Mouse (Mus musculus) forebrain, embryonic 10.5 days (tissue): ENCODE measurements around the gene Ercc6l2. TPM values are rescaled to one million over a fixed set of nuclear protein-coding genes. Genes with fewer than 3 reads are reported as not detected.

ENCODE experiments used
- DNase-seq: peaks from one replicate; pipeline ENCODE4 v3.0.0-alpha.2; 2017; ENCODE audit warnings: low spot score; ENCODE audit errors: extremely low spot score
- H3K27ac ChIP-seq: fragments of 300-500 bp; sonication (generic); 2 replicates; pipeline ENCODE4 v1.5.1; 2016; ENCODE audit warnings: mild to moderate bottlenecking
- H3K27me3 ChIP-seq: fragments of 300-500 bp; sonication (generic); 2 replicates; pipeline ENCODE4 v1.6.1; 2016; ENCODE audit warnings: mild to moderate bottlenecking; ENCODE audit not compliant: poor library complexity, severe bottlenecking
- H3K36me3 ChIP-seq: fragments of 300-500 bp; sonication (generic); replicated peaks from 2 replicates; pipeline ENCODE4 v1.6.1; 2016; ENCODE audit warnings: mild to moderate bottlenecking, moderate library complexity
- H3K4me1 ChIP-seq: fragments of 300-500 bp; sonication (generic); 2 replicates; pipeline ENCODE4 v1.6.1; 2016
- H3K4me3 ChIP-seq: fragments of 300-500 bp; sonication (generic); 2 replicates; pipeline ENCODE4 v1.5.1; 2016; ENCODE audit warnings: mild to moderate bottlenecking, moderate library complexity
- H3K9me3 ChIP-seq: fragments of 300-500 bp; sonication (generic); 2 replicates; pipeline ENCODE4 v1.6.1; 2016; ENCODE audit warnings: mild to moderate bottlenecking, moderate library complexity
- WGBS: fragments of 180-500 bp; shearing (Covaris S2); methylation state at CpG from one replicate; pipeline ENCODE4 v1.1.7; 2016; 5-methylcytosine and 5-hydroxymethylcytosine counted together
- polyA plus RNA-seq: library from polyadenylated mRNA; unstranded; fragments of >200 nt; fragmentation: Nextera tagmentation; extraction: Ambion mirVana; gene quantifications from 2 replicates; pipeline ENCODE4 v1.2.1, GENCODE M21; 2016

Gene Ercc6l2
- polyA plus RNA-seq, result 22.3 and 25.5 TPM in 2 replicates

GRCm38 (mm10) chr13:63814746-63815681, at the start of gene Ercc6l2:
Ercc6l2 (plus strand) TSS chr13:63815240.
- Histone ChIP-seq H3K4me1 (peaks cover 40% of the 10 kb centered on the region), H3K4me3 (peak within 1 kb of the TSS; percentile 75), H3K36me3 (no peaks in the 10 kb centered on the region), H3K9me3 (no peaks in the 10 kb centered on the region), H3K27ac (peak within 1 kb of the TSS; percentile 98), H3K27me3 (no peaks in the 10 kb centered on the region)
- under 1% methylated on average over 87 of the region's 87 CpGs for WGBS
- peak; percentile 99 for DNase-seq

- 67% methylated on average over 11 of the region's 11 CpGs for WGBS
- Histone ChIP-seq H3K4me1 (no peaks in the 10 kb centered on the region), H3K27me3 (no peaks in the 10 kb centered on the region), H3K27ac (no peak overlapping the region), H3K36me3 (no peaks in the 10 kb centered on the region), H3K9me3 (no peaks in the 10 kb centered on the region), H3K4me3 (no peak overlapping the region)
- DNase-seq, result no peak
These were observed 49.0 kb upstream of the Ercc6l2 start for GRCm38 (mm10) chr13:63766065-63766464.

DNA sequence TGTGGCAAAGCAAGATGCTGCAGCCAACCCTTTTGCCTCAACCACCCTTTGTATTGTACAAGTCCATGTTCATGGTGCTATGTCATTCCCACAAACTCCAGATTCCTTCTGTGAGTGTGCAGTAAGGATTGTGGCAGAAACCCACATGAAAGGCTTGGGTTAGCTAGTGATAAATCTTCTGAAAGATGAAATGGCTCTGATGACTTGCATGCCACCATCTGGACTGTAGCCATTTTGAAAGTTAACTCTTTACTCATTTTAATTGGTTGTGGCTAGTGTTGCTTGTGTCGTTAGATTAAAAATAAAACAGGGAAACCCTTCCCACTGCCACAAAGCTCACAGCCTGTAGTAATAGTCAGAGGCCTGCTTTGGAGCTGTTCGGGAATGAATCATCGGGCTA, 44.0 kb upstream of the Ercc6l2 start:
- H3K27me3 ChIP-seq, result no peaks in the 10 kb centered on the region

DNA sequence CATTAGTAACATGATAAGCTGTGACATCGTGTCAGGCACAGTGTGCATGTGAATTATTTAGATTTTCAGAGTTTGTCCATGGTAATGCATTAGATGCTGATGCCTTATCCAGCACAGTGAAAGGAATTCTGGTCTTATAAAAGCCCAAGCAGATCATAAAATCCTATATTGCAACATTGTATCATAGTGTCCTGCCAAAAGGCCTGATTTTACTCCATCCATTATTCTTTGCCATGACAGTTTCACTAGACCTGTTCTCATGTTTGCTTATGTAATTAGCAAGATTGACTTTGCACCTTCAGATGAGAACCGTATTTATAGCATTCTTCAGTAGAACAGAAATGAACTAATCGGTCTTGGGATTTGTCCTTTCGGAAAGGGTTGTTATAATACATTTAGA, 36.1 kb upstream of the Ercc6l2 start:
- 92% methylated on average over 4 of the region's 4 CpGs for WGBS
- no peaks in the 10 kb centered on the region for H3K27me3 ChIP-seq
- no peaks in the 10 kb centered on the region for H3K36me3 ChIP-seq
- DNase-seq, result no peak
- no peak overlapping the region for H3K4me3 ChIP-seq
- H3K4me1 ChIP-seq, result no peaks in the 10 kb centered on the region
- no peak overlapping the region for H3K27ac ChIP-seq
- H3K9me3 ChIP-seq, result no peaks in the 10 kb centered on the region

More for the DNA sequence above, 44.0 kb upstream of the Ercc6l2 start:
- no peak overlapping the region for H3K4me3 ChIP-seq
- H3K9me3 ChIP-seq, result no peaks in the 10 kb centered on the region
- no peak for DNase-seq
- WGBS, result 95% methylated on average over 3 of the region's 3 CpGs
- no peaks in the 10 kb centered on the region for H3K36me3 ChIP-seq
- no peaks in the 10 kb centered on the region for H3K4me1 ChIP-seq
- H3K27ac ChIP-seq, result no peak overlapping the region

- no peak for DNase-seq
- H3K27ac ChIP-seq, result no peak overlapping the region
- WGBS, result 90% methylated on average over 2 of the region's 2 CpGs
These were observed 35.4 kb upstream of the Ercc6l2 start for GRCm38 (mm10) chr13:63779376-63780291.

GRCm38 (mm10) chr13:63792234-63792831, 22.7 kb upstream of the Ercc6l2 start:
- H3K27me3 ChIP-seq, result no peaks in the 10 kb centered on the region
- 87% methylated on average over 2 of the region's 2 CpGs for WGBS
- no peaks in the 10 kb centered on the region for H3K9me3 ChIP-seq
- H3K36me3 ChIP-seq, result no peaks in the 10 kb centered on the region
- H3K4me3 ChIP-seq, result no peak overlapping the region
- no peaks in the 10 kb centered on the region for H3K4me1 ChIP-seq
- H3K27ac ChIP-seq, result no peak overlapping the region
- DNase-seq, result no peak

More at GRCm38 (mm10) chr13:63779376-63780291, 35.4 kb upstream of the Ercc6l2 start:
- Histone ChIP-seq H3K9me3 (no peaks in the 10 kb centered on the region), H3K4me1 (no peaks in the 10 kb centered on the region), H3K36me3 (no peaks in the 10 kb centered on the region), H3K27me3 (no peaks in the 10 kb centered on the region), H3K4me3 (no peak overlapping the region)

- WGBS, result 87% methylated on average over 7 of the region's 7 CpGs
- H3K9me3 ChIP-seq, result no peaks in the 10 kb centered on the region
- H3K4me1 ChIP-seq, result no peaks in the 10 kb centered on the region
- H3K36me3 ChIP-seq, result no peaks in the 10 kb centered on the region
- DNase-seq, result no peak
- no peak overlapping the region for H3K27ac ChIP-seq
- H3K27me3 ChIP-seq, result no peaks in the 10 kb centered on the region
- H3K4me3 ChIP-seq, result no peak overlapping the region
These were observed 21.4 kb upstream of the Ercc6l2 start for GRCm38 (mm10) chr13:63793345-63794308.

DNA sequence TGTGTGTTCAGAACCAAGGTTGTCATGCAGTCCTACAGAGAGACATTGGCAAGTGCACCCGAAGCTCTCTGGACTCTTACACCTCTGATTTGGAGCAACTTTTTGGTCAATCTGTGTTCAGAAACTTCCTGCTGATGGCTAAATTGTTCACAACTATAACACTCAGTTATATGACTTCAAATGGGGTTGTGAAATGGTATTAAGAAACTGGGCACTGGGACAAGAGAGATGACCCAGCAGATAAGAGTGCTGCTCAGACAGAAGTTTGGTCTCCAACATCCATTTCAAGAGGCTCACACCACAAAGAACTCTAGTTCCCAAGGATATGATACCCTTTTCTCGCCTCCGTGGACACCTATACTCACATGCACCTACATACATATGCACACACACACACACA, 16.4 kb upstream of the Ercc6l2 start:
- Histone ChIP-seq H3K4me3 (no peak overlapping the region), H3K4me1 (no peaks in the 10 kb centered on the region), H3K27me3 (no peaks in the 10 kb centered on the region), H3K27ac (no peak overlapping the region), H3K36me3 (no peaks in the 10 kb centered on the region), H3K9me3 (no peaks in the 10 kb centered on the region)
- DNase-seq, result no peak
- WGBS, result 88% methylated on average over 3 of the region's 3 CpGs

- Histone ChIP-seq H3K27ac (no peak overlapping the region), H3K9me3 (no peaks in the 10 kb centered on the region), H3K27me3 (no peaks in the 10 kb centered on the region), H3K36me3 (no peaks in the 10 kb centered on the region), H3K4me1 (no peaks in the 10 kb centered on the region), H3K4me3 (no peak overlapping the region)
- 88% methylated on average over 1 of the region's 1 CpGs for WGBS
- DNase-seq, result no peak
These were observed 15.1 kb upstream of the Ercc6l2 start for GRCm38 (mm10) chr13:63799940-63800339.

DNA sequence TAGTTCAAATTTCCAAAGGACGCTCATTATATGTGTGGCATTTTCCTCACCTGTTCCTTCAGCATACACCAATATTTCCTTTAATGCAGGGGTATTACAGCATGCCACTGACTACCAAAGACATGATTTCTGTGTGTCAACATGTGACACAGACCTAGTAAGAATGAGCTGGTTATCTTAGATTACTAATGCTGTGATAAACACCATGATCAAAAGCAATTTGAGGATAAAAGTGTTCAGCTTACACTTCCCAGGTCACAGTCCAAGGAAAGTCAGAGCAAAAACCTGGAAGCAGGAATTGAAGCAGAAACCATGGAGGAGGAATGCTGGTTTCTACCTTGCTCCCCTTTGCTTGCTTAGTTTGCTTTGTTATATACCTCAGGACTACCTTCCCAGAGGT, 13.8 kb upstream of the Ercc6l2 start:
- Histone ChIP-seq H3K27ac (no peak overlapping the region), H3K4me3 (no peak overlapping the region), H3K27me3 (no peaks in the 10 kb centered on the region), H3K4me1 (no peaks in the 10 kb centered on the region), H3K36me3 (no peaks in the 10 kb centered on the region), H3K9me3 (no peaks in the 10 kb centered on the region)
- DNase-seq, result no peak
- 87% methylated on average over 1 of the region's 1 CpGs for WGBS

GRCm38 (mm10) chr13:63807233-63807632, 7.8 kb upstream of the Ercc6l2 start:
- Histone ChIP-seq H3K27ac (no peak overlapping the region), H3K4me1 (peaks cover 17% of the 10 kb centered on the region), H3K4me3 (no peak overlapping the region), H3K9me3 (no peaks in the 10 kb centered on the region), H3K36me3 (no peaks in the 10 kb centered on the region), H3K27me3 (no peaks in the 10 kb centered on the region)
- WGBS, result 79% methylated on average over 1 of the region's 1 CpGs
- DNase-seq, result no peak
